Mouse (Mus musculus): Measurements from ENCODE around the gene Asic3. TPM values are rescaled to one million over a fixed set of nuclear protein-coding genes. Genes with fewer than 3 reads are reported as not detected.

The Asic3 gene
- polyA plus RNA-seq, 1 experiment from 2014 or later: not detected

DNA sequence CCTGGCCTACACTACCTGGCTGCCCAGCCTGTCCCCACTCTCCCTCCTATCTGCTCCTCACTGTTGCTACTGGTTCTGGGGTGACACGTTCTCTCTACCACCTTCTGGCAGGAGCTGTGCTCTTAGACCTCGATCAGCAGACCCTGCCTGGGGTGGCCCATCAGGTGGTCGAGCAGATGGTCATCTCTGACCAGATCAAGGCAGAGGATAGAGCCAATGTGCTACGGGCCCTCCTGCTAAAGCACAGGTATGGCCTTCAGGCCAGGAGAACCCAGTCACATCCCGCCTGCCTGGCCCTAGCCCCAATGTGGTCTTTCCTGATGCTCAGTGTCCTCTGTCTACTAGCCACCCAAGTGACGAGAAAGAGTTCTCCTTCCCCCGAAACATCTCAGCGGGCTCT is 20.8 kb downstream of the Asic3 start:
- no peaks in the 10 kb centered on the region for H3K27me3 ChIP-seq (ENCODE audit: control insufficient read depth, insufficient read depth, low read depth, low read length)
- peaks cover 20% of the 10 kb centered on the region for H3K36me3 ChIP-seq (ENCODE audit: control insufficient read depth, insufficient read depth, low read length)
- no peaks in the 10 kb centered on the region for H3K4me1 ChIP-seq (ENCODE audit: control insufficient read depth, insufficient read depth, low read length)
- H3K27ac ChIP-seq (ENCODE audit: low read length): no peak overlapping the region
- no peak for ATAC-seq
- no peak overlapping the region for H3K9ac ChIP-seq (ENCODE audit: low read depth, low read length)
- H3K9me3 ChIP-seq (replicated peaks; ENCODE audit: control insufficient read depth, low read length, poor library complexity, severe bottlenecking): no peaks in the 10 kb centered on the region
- WGBS: 88% methylated on average over 8 of the region's 8 CpGs
- no peak overlapping the region for H3K4me2 ChIP-seq (ENCODE audit: low read length)
- H3K4me3 ChIP-seq (ENCODE audit: low read depth, low read length): no peak overlapping the region

DNA sequence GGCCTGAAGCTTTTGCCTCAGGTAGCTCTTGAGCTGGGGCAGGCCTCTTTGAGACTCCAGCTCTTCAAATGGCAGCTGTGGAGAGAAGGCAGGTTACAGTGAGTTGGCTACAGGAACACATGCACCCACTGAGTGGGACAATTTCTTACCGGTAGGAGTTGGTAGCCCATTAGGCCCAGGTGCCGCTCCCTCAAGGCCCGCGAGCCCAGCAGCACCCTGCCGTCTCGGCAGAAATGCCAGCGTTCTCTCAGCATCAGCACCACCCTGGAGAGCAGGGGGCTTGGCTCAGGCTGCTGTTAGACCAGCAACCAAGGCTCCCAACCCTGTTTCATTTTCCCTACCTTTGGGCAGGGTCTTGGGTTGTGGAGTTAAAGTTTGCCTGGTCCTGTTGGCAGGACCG is 28.0 kb downstream of the Asic3 start:
- Histone ChIP-seq H3K27ac (ENCODE audit: low read length) (no peak overlapping the region), H3K4me2 (ENCODE audit: low read length) (no peak overlapping the region), H3K27me3 (ENCODE audit: control insufficient read depth, insufficient read depth, low read depth, low read length) (no peaks in the 10 kb centered on the region), H3K9ac (ENCODE audit: low read depth, low read length) (no peak overlapping the region), H3K4me3 (ENCODE audit: low read depth, low read length) (no peak overlapping the region), H3K9me3 (replicated peaks; ENCODE audit: control insufficient read depth, low read length, poor library complexity, severe bottlenecking) (no peaks in the 10 kb centered on the region), H3K4me1 (ENCODE audit: control insufficient read depth, insufficient read depth, low read length) (peaks cover 17% of the 10 kb centered on the region), H3K36me3 (ENCODE audit: control insufficient read depth, insufficient read depth, low read length) (peaks cover 28% of the 10 kb centered on the region)
- ATAC-seq: no peak
- 92% methylated on average over 8 of the region's 8 CpGs for WGBS

DNA sequence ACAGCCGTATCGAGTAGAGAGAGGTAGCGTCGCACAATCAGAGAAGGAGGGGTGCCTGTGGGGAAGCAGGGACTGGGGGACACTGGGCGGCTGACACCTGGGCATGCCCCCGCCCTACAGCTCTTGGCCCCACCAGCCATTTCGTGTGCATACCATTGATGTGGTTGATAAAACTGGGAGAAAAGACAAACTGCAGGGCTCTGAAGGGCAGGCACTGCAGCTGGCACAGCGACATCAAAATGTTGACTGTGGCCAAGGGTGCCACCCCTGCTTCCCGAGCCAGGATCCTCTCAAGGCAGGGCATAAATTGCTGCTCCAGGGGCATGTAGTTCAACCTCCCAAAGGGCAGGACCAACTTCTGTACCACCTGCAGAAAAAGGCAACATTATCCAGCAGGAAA is 28.8 kb downstream of the Asic3 start:
- Histone ChIP-seq H3K4me2 (ENCODE audit: low read length) (no peak overlapping the region), H3K36me3 (ENCODE audit: control insufficient read depth, insufficient read depth, low read length) (peaks cover 28% of the 10 kb centered on the region), H3K4me1 (ENCODE audit: control insufficient read depth, insufficient read depth, low read length) (peaks cover 21% of the 10 kb centered on the region), H3K9ac (ENCODE audit: low read depth, low read length) (no peak overlapping the region), H3K27ac (ENCODE audit: low read length) (no peak overlapping the region), H3K4me3 (ENCODE audit: low read depth, low read length) (no peak overlapping the region), H3K9me3 (replicated peaks; ENCODE audit: control insufficient read depth, low read length, poor library complexity, severe bottlenecking) (no peaks in the 10 kb centered on the region), H3K27me3 (ENCODE audit: control insufficient read depth, insufficient read depth, low read depth, low read length) (no peaks in the 10 kb centered on the region)
- ATAC-seq: no peak
- 90% methylated on average over 9 of the region's 9 CpGs for WGBS

DNA sequence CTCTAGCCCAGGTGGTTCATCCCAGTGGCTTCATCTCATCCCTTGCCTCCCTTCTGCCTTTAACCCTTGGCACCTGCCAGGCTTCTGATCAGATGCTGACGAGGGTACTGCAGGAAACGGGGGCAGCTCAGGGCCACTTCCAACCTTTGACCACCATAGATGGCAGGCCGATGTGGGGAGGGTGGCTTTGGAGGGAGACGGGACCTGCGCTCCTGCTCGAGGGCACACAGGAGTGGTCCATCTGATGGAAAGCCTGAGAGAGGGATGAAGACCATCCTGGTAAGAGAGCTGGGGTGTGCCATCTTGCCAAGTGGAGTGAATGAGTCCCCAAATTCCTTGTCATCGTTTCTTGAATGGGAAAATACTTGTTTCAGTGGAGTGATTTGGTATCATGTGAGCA is 30.0 kb downstream of the Asic3 start:
- no peaks in the 10 kb centered on the region for H3K27me3 ChIP-seq (ENCODE audit: control insufficient read depth, insufficient read depth, low read depth, low read length)
- ATAC-seq: no peak
- peaks cover 28% of the 10 kb centered on the region for H3K4me1 ChIP-seq (ENCODE audit: control insufficient read depth, insufficient read depth, low read length)
- H3K27ac ChIP-seq (ENCODE audit: low read length): no peak overlapping the region
- H3K9me3 ChIP-seq (replicated peaks; ENCODE audit: control insufficient read depth, low read length, poor library complexity, severe bottlenecking): no peaks in the 10 kb centered on the region
- no peak overlapping the region for H3K4me3 ChIP-seq (ENCODE audit: low read depth, low read length)
- 91% methylated on average over 7 of the region's 7 CpGs for WGBS
- H3K36me3 ChIP-seq (ENCODE audit: control insufficient read depth, insufficient read depth, low read length): peaks cover 28% of the 10 kb centered on the region
- H3K9ac ChIP-seq (ENCODE audit: low read depth, low read length): no peak overlapping the region
- no peak overlapping the region for H3K4me2 ChIP-seq (ENCODE audit: low read length)

DNA sequence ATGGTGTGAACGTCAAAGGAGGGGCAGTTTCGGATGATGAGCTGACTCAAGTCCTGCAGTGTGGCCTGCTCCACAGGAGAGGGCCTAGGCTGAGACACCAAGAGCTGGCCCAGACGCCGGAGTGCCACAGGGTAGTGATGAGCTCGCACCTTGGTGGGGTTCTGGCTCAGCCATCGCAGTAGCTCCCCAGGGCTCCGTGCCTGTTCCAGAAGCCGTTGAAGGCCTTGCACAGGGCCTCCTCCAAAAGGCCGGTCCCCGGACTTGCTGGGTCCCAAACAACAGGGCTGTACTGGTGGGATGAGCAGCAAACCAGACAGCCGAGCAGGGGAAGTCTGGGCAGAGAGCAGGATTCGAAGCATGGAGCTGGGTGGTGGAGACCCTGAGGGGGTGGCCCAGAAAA is 30.7 kb downstream of the Asic3 start:
- ATAC-seq: no peak
- peaks cover 26% of the 10 kb centered on the region for H3K36me3 ChIP-seq (ENCODE audit: control insufficient read depth, insufficient read depth, low read length)
- no peak overlapping the region; the same call in 1 of the 2 replicates for H3K27ac ChIP-seq (ENCODE audit: low read length)
- peaks cover 28% of the 10 kb centered on the region for H3K4me1 ChIP-seq (ENCODE audit: control insufficient read depth, insufficient read depth, low read length)
- H3K4me3 ChIP-seq (ENCODE audit: low read depth, low read length): peak overlapping the region; percentile 94
- no peaks in the 10 kb centered on the region for H3K9me3 ChIP-seq (replicated peaks; ENCODE audit: control insufficient read depth, low read length, poor library complexity, severe bottlenecking)
- no peaks in the 10 kb centered on the region for H3K27me3 ChIP-seq (ENCODE audit: control insufficient read depth, insufficient read depth, low read depth, low read length)
- peak overlapping the region; percentile 98 for H3K9ac ChIP-seq (ENCODE audit: low read depth, low read length)
- 86% methylated on average over 12 of the region's 12 CpGs for WGBS
- peak overlapping the region; percentile 96 for H3K4me2 ChIP-seq (ENCODE audit: low read length)

DNA sequence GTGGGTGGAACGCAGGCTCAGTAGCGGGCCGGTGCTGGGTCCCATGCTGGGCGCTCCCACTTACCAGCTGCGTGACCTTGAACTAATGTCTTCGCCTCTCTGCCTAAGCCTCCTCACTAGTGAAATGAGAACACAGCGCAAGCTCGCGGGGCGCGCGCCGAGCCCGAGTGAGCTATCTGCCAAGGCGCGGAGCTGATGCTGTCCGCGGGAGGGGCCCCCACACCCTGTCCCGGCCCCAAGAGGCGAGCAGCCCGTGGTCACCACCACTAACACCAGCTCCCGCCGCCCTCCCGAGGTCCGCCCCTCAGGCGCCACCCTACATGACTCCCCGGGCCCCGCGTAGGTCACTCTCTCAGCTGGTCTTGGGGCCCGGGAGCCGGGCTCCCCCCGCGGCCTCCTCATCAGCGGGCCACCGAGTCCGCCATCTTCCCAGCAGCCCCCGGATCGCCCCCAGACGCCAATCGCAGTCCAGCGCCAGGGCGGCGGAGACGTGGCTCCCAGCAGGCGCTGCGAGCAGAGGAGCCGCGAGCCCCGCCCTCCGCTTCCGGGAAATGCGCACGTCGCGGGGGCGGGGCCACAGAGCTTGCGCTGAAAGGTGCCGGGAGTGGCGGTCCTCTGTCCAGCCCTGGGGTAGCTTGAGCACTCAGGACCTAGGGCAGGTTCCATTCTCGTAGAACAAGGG is 31.7 kb downstream of the Asic3 start, which contains the start of gene Fastk:
Gene Fastk (minus strand): TSS at position 542 of the 682 bp plus-strand sequence.
- Histone ChIP-seq H3K27me3 (ENCODE audit: control insufficient read depth, insufficient read depth, low read depth, low read length) (no peaks in the 10 kb centered on the region), H3K9ac (ENCODE audit: low read depth, low read length) (peak within 1 kb of the TSS; percentile 98), H3K4me2 (ENCODE audit: low read length) (peak within 1 kb of the TSS; percentile 96), H3K4me3 (ENCODE audit: low read depth, low read length) (peak within 1 kb of the TSS; percentile 94), H3K27ac (ENCODE audit: low read length) (peak within 1 kb of the TSS; percentile 94), H3K36me3 (ENCODE audit: control insufficient read depth, insufficient read depth, low read length) (peaks cover 18% of the 10 kb centered on the region), H3K4me1 (ENCODE audit: control insufficient read depth, insufficient read depth, low read length) (peaks cover 28% of the 10 kb centered on the region), H3K9me3 (replicated peaks; ENCODE audit: control insufficient read depth, low read length, poor library complexity, severe bottlenecking) (no peaks in the 10 kb centered on the region)
- WGBS: under 1% methylated on average over 52 of the region's 60 CpGs
- peak; percentile 81 for ATAC-seq

DNA sequence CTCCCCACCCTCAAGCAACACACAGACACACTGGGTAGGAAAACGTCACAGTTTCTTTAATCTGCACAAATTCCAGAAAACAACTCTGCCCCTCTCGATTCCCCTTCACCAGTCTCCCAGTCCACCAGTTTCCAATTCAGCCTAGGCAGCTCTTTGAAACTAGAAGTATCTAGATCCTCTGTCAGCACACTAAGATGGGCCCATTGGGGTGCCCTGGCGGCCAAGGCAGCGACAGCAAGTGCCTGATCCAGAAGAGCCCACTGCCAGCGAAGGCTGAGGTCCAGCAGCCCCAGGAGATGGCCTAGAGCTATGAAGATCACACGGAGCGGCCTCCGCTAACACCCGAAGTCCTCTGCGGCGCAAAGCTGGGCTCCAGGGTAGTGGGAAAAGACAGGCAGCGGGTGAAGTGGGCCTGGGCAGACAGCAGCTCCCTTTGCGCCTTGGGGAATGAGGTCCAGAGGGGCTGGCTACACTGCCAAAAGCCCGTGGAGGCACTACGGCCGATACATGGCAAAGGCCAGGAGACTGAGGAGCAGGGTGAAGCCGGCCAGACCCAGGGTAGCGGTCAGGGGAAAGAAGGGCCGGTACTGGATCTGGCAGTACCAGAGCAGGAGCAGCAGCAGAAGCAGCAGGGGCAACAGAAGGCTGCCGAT is 32.4 kb downstream of the Asic3 start:
- WGBS: 61% methylated on average over 20 of the region's 20 CpGs
- peaks cover 12% of the 10 kb centered on the region; the same call in 1 of the 2 replicates for H3K36me3 ChIP-seq (ENCODE audit: control insufficient read depth, insufficient read depth, low read length)
- no peaks in the 10 kb centered on the region for H3K9me3 ChIP-seq (replicated peaks; ENCODE audit: control insufficient read depth, low read length, poor library complexity, severe bottlenecking)
- no peaks in the 10 kb centered on the region for H3K27me3 ChIP-seq (ENCODE audit: control insufficient read depth, insufficient read depth, low read depth, low read length)
- peak overlapping the region; percentile 96 for H3K4me2 ChIP-seq (ENCODE audit: low read length)
- peak overlapping the region; percentile 94 for H3K27ac ChIP-seq (ENCODE audit: low read length)
- peak overlapping the region; percentile 98 for H3K9ac ChIP-seq (ENCODE audit: low read depth, low read length)
- H3K4me3 ChIP-seq (ENCODE audit: low read depth, low read length): peak overlapping the region; percentile 94
- ATAC-seq: peak; percentile 7
- peaks cover 28% of the 10 kb centered on the region for H3K4me1 ChIP-seq (ENCODE audit: control insufficient read depth, insufficient read depth, low read length)

DNA sequence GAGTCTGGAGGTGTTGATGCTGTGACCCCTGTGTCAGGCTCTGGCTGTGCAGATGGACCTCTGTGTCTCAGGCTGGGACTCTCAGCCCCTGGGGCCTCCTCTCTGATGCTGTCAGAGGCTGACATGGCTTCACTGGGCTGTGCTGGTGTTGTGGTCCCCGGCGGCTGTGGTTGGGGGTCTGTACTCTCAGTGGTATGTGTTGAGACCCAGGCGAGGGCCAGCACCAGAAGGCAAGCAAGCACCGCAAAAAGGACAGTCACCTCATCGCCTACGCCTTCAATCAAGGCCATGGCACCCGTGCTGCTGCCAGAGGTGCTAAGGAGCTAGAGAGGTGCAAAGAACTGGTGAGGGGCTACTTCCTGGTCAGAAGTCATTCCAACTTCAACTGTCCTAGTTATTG is 33.4 kb downstream of the Asic3 start:
- H3K36me3 ChIP-seq (ENCODE audit: control insufficient read depth, insufficient read depth, low read length): peaks cover 5% of the 10 kb centered on the region; the same call in 1 of the 2 replicates
- 91% methylated on average over 7 of the region's 7 CpGs for WGBS
- H3K4me1 ChIP-seq (ENCODE audit: control insufficient read depth, insufficient read depth, low read length): peaks cover 31% of the 10 kb centered on the region
- H3K9me3 ChIP-seq (replicated peaks; ENCODE audit: control insufficient read depth, low read length, poor library complexity, severe bottlenecking): no peaks in the 10 kb centered on the region
- H3K27ac ChIP-seq (ENCODE audit: low read length): no peak overlapping the region
- H3K4me3 ChIP-seq (ENCODE audit: low read depth, low read length): no peak overlapping the region
- no peaks in the 10 kb centered on the region for H3K27me3 ChIP-seq (ENCODE audit: control insufficient read depth, insufficient read depth, low read depth, low read length)
- H3K9ac ChIP-seq (ENCODE audit: low read depth, low read length): no peak overlapping the region
- peak overlapping the region; percentile 79 for H3K4me2 ChIP-seq (ENCODE audit: low read length)
- ATAC-seq: no peak

DNA sequence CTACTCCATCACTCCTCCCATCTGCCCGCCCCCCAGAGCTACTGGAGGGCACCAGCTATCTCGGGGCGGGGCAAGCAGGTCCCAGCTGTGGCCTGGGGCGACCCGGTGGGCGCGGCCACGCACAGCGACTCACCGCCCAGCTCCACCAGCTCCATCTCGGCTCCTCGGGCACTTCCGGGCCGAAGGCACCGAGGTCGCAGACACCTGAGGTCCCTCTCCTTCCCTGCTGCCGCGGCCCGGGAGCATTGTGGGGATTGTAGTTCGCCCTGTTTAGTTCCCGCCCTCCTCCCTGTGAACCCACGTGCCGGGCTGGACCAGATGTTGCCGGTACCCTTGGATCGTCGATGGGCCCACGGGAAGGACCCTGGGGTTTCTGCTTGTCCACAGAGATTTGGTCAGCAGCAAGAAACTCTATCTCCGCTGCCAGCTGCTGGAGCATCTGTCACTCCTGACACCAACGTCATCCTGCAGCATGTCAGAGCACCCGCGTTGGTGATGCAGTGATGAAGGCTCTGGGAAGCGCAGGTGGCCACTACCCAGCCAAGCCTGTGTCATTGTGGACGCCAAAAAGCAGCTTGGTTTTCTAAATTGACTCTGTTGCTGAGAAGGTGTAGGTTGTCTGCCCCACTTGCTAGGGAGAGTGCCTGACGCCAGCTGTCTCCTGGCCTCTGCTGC is 34.6 kb downstream of the Asic3 start, which contains the start of gene Tmub1:
Gene Tmub1 (minus strand): TSS at position 231 of the 675 bp plus-strand sequence.
- H3K27ac ChIP-seq (ENCODE audit: low read length): peak within 1 kb of the TSS; percentile 59

More for the DNA sequence above, 34.6 kb downstream of the Asic3 start, which contains the start of gene Tmub1:
- Histone ChIP-seq H3K4me1 (ENCODE audit: control insufficient read depth, insufficient read depth, low read length) (peaks cover 31% of the 10 kb centered on the region), H3K36me3 (ENCODE audit: control insufficient read depth, insufficient read depth, low read length) (peaks cover 3% of the 10 kb centered on the region; the same call in 1 of the 2 replicates), H3K4me3 (ENCODE audit: low read depth, low read length) (peak within 1 kb of the TSS; percentile 77), H3K9ac (ENCODE audit: low read depth, low read length) (peak within 1 kb of the TSS; percentile 73), H3K9me3 (replicated peaks; ENCODE audit: control insufficient read depth, low read length, poor library complexity, severe bottlenecking) (no peaks in the 10 kb centered on the region), H3K4me2 (ENCODE audit: low read length) (peak within 1 kb of the TSS; percentile 79), H3K27me3 (ENCODE audit: control insufficient read depth, insufficient read depth, low read depth, low read length) (no peaks in the 10 kb centered on the region)
- peak; percentile 55 for ATAC-seq
- WGBS: 1% methylated on average over 33 of the region's 34 CpGs
